Mouse (Mus musculus) forebrain, embryonic 16.5 days (tissue): ENCODE results near the gene Fance. TPM values are rescaled to one million over a fixed set of nuclear protein-coding genes. Genes with fewer than 3 reads are reported as not detected.

Experiments
- ATAC-seq: fragments of 200-750 bp; cut with Nextera tagmentation; 2 replicates; pipeline ENCODE4 v1.8.0; 2017; ENCODE audit warnings: mild to moderate bottlenecking, moderate library complexity
- H3K27ac ChIP-seq: fragments of 300-500 bp; sonication (generic); 2 replicates; pipeline ENCODE4 v1.5.1; 2014; ENCODE audit warnings: low read length, control low read depth
- H3K27me3 ChIP-seq: fragments of 300-500 bp; sonication (generic); replicated peaks from 2 replicates; pipeline ENCODE4 v1.6.1; 2014; ENCODE audit warnings: low read length; ENCODE audit not compliant: control insufficient read depth, insufficient read depth
- H3K36me3 ChIP-seq: fragments of 300-500 bp; sonication (generic); 2 replicates; pipeline ENCODE4 v1.6.1; 2014; ENCODE audit not compliant: control insufficient read depth, insufficient read depth
- H3K4me1 ChIP-seq: fragments of 300-500 bp; sonication (generic); replicated peaks from 2 replicates; pipeline ENCODE4 v1.6.1; 2014; ENCODE audit warnings: low read length; ENCODE audit not compliant: control insufficient read depth, insufficient read depth
- H3K4me2 ChIP-seq: fragments of 300-500 bp; sonication (generic); 2 replicates; pipeline ENCODE4 v1.6.1; 2014; ENCODE audit warnings: mild to moderate bottlenecking, low read length, control low read depth
- H3K4me3 ChIP-seq: fragments of 300-500 bp; sonication (generic); replicated peaks from 2 replicates; pipeline ENCODE4 v1.5.1; 2014; ENCODE audit warnings: mild to moderate bottlenecking, low read length, control low read depth
- H3K9ac ChIP-seq: fragments of 300-500 bp; sonication (generic); replicated peaks from 2 replicates; pipeline ENCODE4 v1.6.1; 2014; ENCODE audit warnings: low read depth, low read length, control low read depth
- H3K9me3 ChIP-seq: fragments of 300-500 bp; sonication (generic); 2 replicates; pipeline ENCODE4 v1.6.1; 2016; ENCODE audit warnings: low read length; ENCODE audit not compliant: control insufficient read depth
- WGBS: fragments of 180-500 bp; shearing (Covaris S2); extraction: QIAGEN DNeasy Blood & Tissue Kit; methylation state at CpG from one replicate; pipeline ENCODE4 v1.1.7; 2014; 5-methylcytosine and 5-hydroxymethylcytosine counted together
- polyA plus RNA-seq: library from polyadenylated mRNA; unstranded; fragments of >200 nt; fragmentation: Nextera tagmentation; extraction: Ambion mirVana; gene quantifications from 2 replicates; pipeline ENCODE4 v1.2.1, GENCODE M21; 2015

The Fance gene
- polyA plus RNA-seq, 1 experiment from 2014 or later = 25.0 TPM

- H3K9me3 ChIP-seq = no peaks in the 10 kb centered on the region
- H3K4me1 ChIP-seq = no peaks in the 10 kb centered on the region
- no peak for ATAC-seq
- no peak overlapping the region for H3K4me2 ChIP-seq
- WGBS = 85% methylated on average over 3 of the region's 3 CpGs
- H3K4me3 ChIP-seq = no peak overlapping the region
- no peak overlapping the region for H3K9ac ChIP-seq
- H3K27me3 ChIP-seq = no peaks in the 10 kb centered on the region
- H3K27ac ChIP-seq = no peak overlapping the region
- H3K36me3 ChIP-seq = no peaks in the 10 kb centered on the region
These were observed 35.2 kb upstream of the Fance start for GRCm38 (mm10) chr17:28278156-28278555.

GRCm38 (mm10) chr17:28279236-28279635, 34.1 kb upstream of the Fance start:
- no peak for ATAC-seq
- 62% methylated on average over 4 of the region's 4 CpGs for WGBS

GRCm38 (mm10) chr17:28279780-28280422, 33.4 kb upstream of the Fance start:
- H3K4me2 ChIP-seq = no peak overlapping the region
- H3K4me3 ChIP-seq = no peak overlapping the region
- ATAC-seq = no peak
- H3K9ac ChIP-seq = no peak overlapping the region
- no peaks in the 10 kb centered on the region for H3K36me3 ChIP-seq
- H3K27me3 ChIP-seq = no peaks in the 10 kb centered on the region
- H3K9me3 ChIP-seq = no peaks in the 10 kb centered on the region
- H3K4me1 ChIP-seq = no peaks in the 10 kb centered on the region
- no peak overlapping the region for H3K27ac ChIP-seq
- 69% methylated on average over 15 of the region's 15 CpGs for WGBS

More at GRCm38 (mm10) chr17:28279236-28279635, 34.1 kb upstream of the Fance start:
- no peaks in the 10 kb centered on the region for H3K27me3 ChIP-seq
- no peaks in the 10 kb centered on the region for H3K4me1 ChIP-seq
- H3K9me3 ChIP-seq = no peaks in the 10 kb centered on the region
- no peaks in the 10 kb centered on the region for H3K36me3 ChIP-seq
- H3K4me3 ChIP-seq = no peak overlapping the region
- no peak overlapping the region for H3K4me2 ChIP-seq
- no peak overlapping the region for H3K27ac ChIP-seq
- H3K9ac ChIP-seq = no peak overlapping the region

GRCm38 (mm10) chr17:28280423-28280800, 32.9 kb upstream of the Fance start:
- Histone ChIP-seq H3K9me3 (no peaks in the 10 kb centered on the region), H3K27ac (no peak overlapping the region), H3K36me3 (no peaks in the 10 kb centered on the region), H3K4me2 (no peak overlapping the region), H3K27me3 (no peaks in the 10 kb centered on the region), H3K4me3 (no peak overlapping the region), H3K9ac (no peak overlapping the region), H3K4me1 (no peaks in the 10 kb centered on the region)
- no peak for ATAC-seq
- 78% methylated on average over 7 of the region's 7 CpGs for WGBS

- WGBS = 47% methylated on average over 5 of the region's 5 CpGs
These were observed 32.4 kb upstream of the Fance start for GRCm38 (mm10) chr17:28280831-28281377.

GRCm38 (mm10) chr17:28281866-28282441, 31.4 kb upstream of the Fance start:
- no peak for ATAC-seq
- Histone ChIP-seq H3K27me3 (no peaks in the 10 kb centered on the region), H3K9ac (no peak overlapping the region), H3K4me3 (no peak overlapping the region), H3K27ac (no peak overlapping the region), H3K9me3 (no peaks in the 10 kb centered on the region), H3K36me3 (no peaks in the 10 kb centered on the region), H3K4me1 (no peaks in the 10 kb centered on the region), H3K4me2 (no peak overlapping the region)
- 91% methylated on average over 7 of the region's 7 CpGs for WGBS

More at GRCm38 (mm10) chr17:28280831-28281377, 32.4 kb upstream of the Fance start:
- ATAC-seq = no peak
- H3K36me3 ChIP-seq = no peaks in the 10 kb centered on the region
- H3K27me3 ChIP-seq = no peaks in the 10 kb centered on the region
- H3K4me2 ChIP-seq = no peak overlapping the region
- no peak overlapping the region for H3K27ac ChIP-seq
- H3K4me3 ChIP-seq = no peak overlapping the region
- no peaks in the 10 kb centered on the region for H3K4me1 ChIP-seq
- no peak overlapping the region for H3K9ac ChIP-seq
- H3K9me3 ChIP-seq = no peaks in the 10 kb centered on the region

- H3K4me2 ChIP-seq = no peak overlapping the region
- no peak overlapping the region for H3K4me3 ChIP-seq
- H3K9me3 ChIP-seq = no peaks in the 10 kb centered on the region
- H3K4me1 ChIP-seq = no peaks in the 10 kb centered on the region
- no peak overlapping the region for H3K27ac ChIP-seq
- ATAC-seq = no peak
- H3K36me3 ChIP-seq = no peaks in the 10 kb centered on the region
- H3K9ac ChIP-seq = no peak overlapping the region
- no peaks in the 10 kb centered on the region for H3K27me3 ChIP-seq
- 93% methylated on average over 10 of the region's 10 CpGs for WGBS
These were observed 30.1 kb upstream of the Fance start for GRCm38 (mm10) chr17:28283199-28283598.

- H3K4me3 ChIP-seq = no peak overlapping the region
- no peaks in the 10 kb centered on the region for H3K4me1 ChIP-seq
- no peak for ATAC-seq
- H3K36me3 ChIP-seq = no peaks in the 10 kb centered on the region
- no peaks in the 10 kb centered on the region for H3K9me3 ChIP-seq
- H3K27ac ChIP-seq = no peak overlapping the region
- 77% methylated on average over 10 of the region's 10 CpGs for WGBS
- H3K27me3 ChIP-seq = no peaks in the 10 kb centered on the region
- H3K9ac ChIP-seq = no peak overlapping the region
- H3K4me2 ChIP-seq = no peak overlapping the region
These were observed 27.2 kb upstream of the Fance start for GRCm38 (mm10) chr17:28286133-28286532.

GRCm38 (mm10) chr17:28286964-28287363, 26.4 kb upstream of the Fance start:
- Histone ChIP-seq H3K4me1 (no peaks in the 10 kb centered on the region), H3K9ac (no peak overlapping the region), H3K4me3 (no peak overlapping the region), H3K27me3 (no peaks in the 10 kb centered on the region), H3K9me3 (no peaks in the 10 kb centered on the region), H3K27ac (no peak overlapping the region), H3K36me3 (no peaks in the 10 kb centered on the region), H3K4me2 (no peak overlapping the region)
- ATAC-seq = no peak
- 48% methylated on average over 5 of the region's 5 CpGs for WGBS
